Mouse (Mus musculus) lung, adult 10 weeks (tissue): ENCODE measurements around the gene Nfkbie. TPM values are rescaled to one million over a fixed set of nuclear protein-coding genes. Genes with fewer than 3 reads are reported as not detected.

Source experiments
- polyA plus RNA-seq: library from polyadenylated mRNA; stranded (reverse); fragments of 350-450 nt; fragmentation: Illumina TruSeq; extraction: RNeasy Lipid Tissue Mini Kit (QIAGEN cat#74804); gene quantifications from one replicate; pipeline ENCODE4 v1.2.3, GENCODE M21; 2014; ENCODE audit warnings: low read depth, low replicate concordance; ENCODE audit not compliant: insufficient read depth

Gene Nfkbie
- polyA plus RNA-seq, result 5.7 TPM

GRCm38 (mm10) chr17:45555452-45556106 lies at the start of gene Nfkbie:
Gene Nfkbie, plus strand, starts transcription at chr17:45555703.

GRCm38 (mm10) chr17:45506700-45507189 lies 48.8 kb upstream of the Nfkbie start, which contains the start of gene Aars2:
Gene Aars2, plus strand, starts transcription at chr17:45506841.

GRCm38 (mm10) chr17:45523263-45523662 lies 32.2 kb upstream of the Nfkbie start, which contains the start of gene Tcte1:
Gene Tcte1, plus strand, starts transcription at chr17:45523434.

GRCm38 (mm10) chr17:45549617-45550181 lies 5.8 kb upstream of the Nfkbie start, which contains the start of gene Tmem151b:
Gene Tmem151b, minus strand, starts transcription at chr17:45549677.

GRCm38 (mm10) chr17:45563655-45564530 lies 8.4 kb downstream of the Nfkbie start, which contains the start of gene Slc35b2:
Gene Slc35b2, plus strand, starts transcription at chr17:45563874.

GRCm38 (mm10) chr17:45573087-45573779 lies 17.7 kb downstream of the Nfkbie start, which contains the start of gene Hsp90ab1:
Gene Hsp90ab1, minus strand, starts transcription at chr17:45573271.

GRCm38 (mm10) chr17:45599446-45600242 lies 44.1 kb downstream of the Nfkbie start, which contains the start of gene Slc29a1:
Gene Slc29a1, minus strand, starts transcription at chr17:45599606.

GRCm38 (mm10) chr17:45601877-45602304 lies 46.4 kb downstream of the Nfkbie start, which contains the start of gene Mymx:
Gene Mymx, minus strand, starts transcription at chr17:45602102.

Other genes with a start within 250 kb of the Nfkbie start
- 20.7 TPM for gene Cdc5l, start 122.0 kb upstream of the Nfkbie start, polyA plus RNA-seq
- not detected for gene Spats1, start 80.3 kb upstream of the Nfkbie start, polyA plus RNA-seq
- gene Aars2, start 48.9 kb upstream of the Nfkbie start, polyA plus RNA-seq, result 4.0 TPM
- gene Tcte1, start 32.3 kb upstream of the Nfkbie start, polyA plus RNA-seq, result 3.3 TPM
- not detected for gene Tmem151b, start 6.0 kb upstream of the Nfkbie start, polyA plus RNA-seq
- gene Slc35b2, start 8.2 kb downstream of the Nfkbie start, polyA plus RNA-seq, result 41.1 TPM
- 638 TPM for gene Hsp90ab1, start 17.6 kb downstream of the Nfkbie start, polyA plus RNA-seq
- 66.9 TPM for gene Slc29a1, start 43.9 kb downstream of the Nfkbie start, polyA plus RNA-seq
- not detected for gene Mymx, start 46.4 kb downstream of the Nfkbie start, polyA plus RNA-seq
- gene Capn11, start 103.6 kb downstream of the Nfkbie start, polyA plus RNA-seq, result 0.45 TPM
- gene Mrpl14, start 130.6 kb downstream of the Nfkbie start, polyA plus RNA-seq, result 159 TPM
- gene Tmem63b, start 131.2 kb downstream of the Nfkbie start, polyA plus RNA-seq, result 29.4 TPM
- gene 1600014C23Rik, start 178.1 kb downstream of the Nfkbie start, polyA plus RNA-seq, result not detected